In the genomic region with DNA sequence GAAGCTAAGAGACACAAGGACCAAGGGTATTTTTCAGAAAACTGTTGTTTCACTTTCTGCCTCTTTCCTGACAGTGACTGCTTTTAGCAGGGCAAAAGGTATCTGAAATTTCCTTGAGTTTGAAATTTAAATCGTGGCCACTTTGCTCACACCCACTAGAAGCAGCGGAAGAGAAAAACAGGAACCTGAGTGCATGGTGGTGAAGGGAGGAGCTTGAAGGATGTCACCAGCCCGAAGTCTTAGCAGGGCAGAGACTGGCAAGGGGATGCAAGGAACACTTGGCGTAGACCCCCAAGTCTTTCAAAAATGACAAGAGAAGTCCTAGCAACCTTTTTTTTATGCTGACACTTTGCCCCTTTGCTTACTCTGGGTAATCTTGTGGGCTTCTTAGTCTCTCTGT, we compare ENCODE assay signal across 21 mouse cellular contexts.
DNase-seq lines count a peak whose midpoint lies in the region; ATAC-seq lines count a peak whose summit lies in the region.
"Had no signal": no experiment of that assay in that cellular context is flagged by ENCODE, and none has a peak within 500 bp of the region (broad histone marks: within the 10 kb centered on the region; RNA-seq: fewer than 3 reads in every experiment).

No protein-coding gene starts in this region.

- H3K27me3 ChIP-seq in splenic B cell, adult 2 months (ENCODE audit: control insufficient read depth, insufficient read depth, low read length, poor library complexity, severe bottlenecking): no peaks in the 10 kb centered on the region
- H3K27me3 ChIP-seq: embryonic facial prominence, embryonic 12.5 days; forebrain, embryonic 15.5 days; heart, embryonic 13.5 days; hindbrain, embryonic 12.5 days; Patski had no signal

- no peaks in the 10 kb centered on the region for H3K36me3 ChIP-seq in splenic B cell, adult 2 months (ENCODE audit: control insufficient read depth, insufficient read depth, low read length, poor library complexity, severe bottlenecking)
- H3K36me3 ChIP-seq: embryonic facial prominence, embryonic 12.5 days; forebrain, embryonic 15.5 days; heart, embryonic 13.5 days; hindbrain, embryonic 12.5 days had no signal

- DNase-seq in B cell, adult 2 months: peak; percentile 4 to 11
- peak; percentile 17 for DNase-seq in R1 (ENCODE audit: low read depth, low spot score)
- DNase-seq in splenic B cell, adult 2 months (ENCODE audit: low read depth, low spot score): peak; percentile 44
- DNase-seq in left cerebral cortex, postnatal 36 days (ENCODE audit: low spot score in 2 of 2): no peak
- DNase-seq in gastrocnemius, postnatal 10 days: no peak
- no peak for DNase-seq in natural killer cell, adult 2 months (ENCODE audit: low spot score in 2 of 2)
- DNase-seq: adrenal gland, adult 8-10 months; adrenal gland, postnatal 36 days; cerebellum, adult 2 months; cerebellum, postnatal 10 days; gastrocnemius, postnatal 14 days; heart, postnatal 36 days had no signal

- ATAC-seq in megakaryocyte, adult 5-6 weeks (ENCODE audit: poor library complexity, severe bottlenecking): peak; percentile 98
- ATAC-seq: CD4-positive, CD25-positive, alpha-beta regulatory T cell, adult 4 months; forebrain, embryonic 15.5 days; hindbrain, embryonic 16.5 days; inflammation-experienced regulatory T-cells, adult 6 months; Patski had no signal

- intact Hi-C loops in left cerebral cortex, postnatal 36 days (cut with DNase I): no loop called here

Comparison
In these comparisons a context has a peak if more than half of its experiments do, and no peak if none do; other contexts are left out.
1. DNase-seq: peak in B cell, adult 2 months (2 of 2), R1 (single experiment) and splenic B cell, adult 2 months (single experiment); none in left cerebral cortex, postnatal 36 days (0 of 2), gastrocnemius, postnatal 10 days (single experiment) and natural killer cell, adult 2 months (0 of 2).